Mouse (Mus musculus): ENCODE data around the gene Rps27l.

DNA sequence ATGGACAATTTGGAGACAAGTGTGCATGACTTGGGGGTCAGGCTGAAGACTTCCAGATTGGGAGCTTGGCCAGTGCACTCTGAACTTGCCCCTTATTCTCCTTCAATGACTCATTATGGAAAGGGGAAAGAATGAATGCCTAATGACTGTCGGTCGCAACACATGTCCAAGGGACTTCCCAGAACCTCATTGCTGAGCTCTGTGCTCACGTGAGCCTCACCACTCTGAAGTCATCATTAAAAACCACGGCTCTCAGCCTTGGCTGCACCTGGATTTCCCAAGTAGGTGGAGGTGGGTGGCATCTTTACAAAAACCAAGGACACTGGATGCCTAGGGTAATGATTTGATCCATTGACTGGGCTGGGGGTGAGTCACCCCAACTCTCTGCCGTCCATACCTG, 44.2 kb downstream of the Rps27l start:
- TF ChIP-seq CTCF (IDR thresholded peaks at IDR 0.05; ENCODE audit: borderline replicate concordance, insufficient read depth, low read length) (no peak), POLR2A (IDR thresholded peaks at IDR 0.05; ENCODE audit: low read depth, low read length) (no peak)
